ENCODE assay signal across 32 mouse cellular contexts in the genomic region with DNA sequence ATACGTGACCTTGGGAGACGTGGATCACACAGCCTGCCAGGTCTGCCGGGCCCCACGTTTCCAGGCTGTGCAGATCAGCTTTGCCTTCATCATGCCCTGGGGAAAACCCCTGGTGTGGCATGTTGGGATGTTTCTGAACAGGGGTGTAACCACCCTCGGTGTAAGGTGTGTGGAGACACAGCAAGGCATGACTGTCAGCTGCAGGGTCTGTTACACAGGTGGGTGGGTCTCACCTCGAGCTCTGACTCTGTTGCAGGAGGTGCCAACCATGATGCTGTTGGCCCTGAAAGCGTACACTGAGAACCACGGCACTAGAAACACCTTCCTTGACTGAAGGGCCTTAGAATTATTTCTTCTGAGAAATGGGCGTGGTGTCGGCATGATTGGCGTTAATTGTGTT. TPM values are rescaled to one million over a fixed set of nuclear protein-coding genes. Genes with fewer than 3 reads are reported as not detected.
DNase-seq lines count a peak whose midpoint lies in the region; ATAC-seq lines count a peak whose summit lies in the region.
"Had no signal": no experiment of that assay in that cellular context is flagged by ENCODE, and none has a peak within 500 bp of the region (broad histone marks: within the 10 kb centered on the region; RNA-seq: fewer than 3 reads in every experiment).

No protein-coding gene starts in this region.

- peaks cover 96% of the 10 kb centered on the region for H3K79me2 ChIP-seq in macrophage (ENCODE audit: inconsistent target)

- no peak overlapping the region for H3K27ac ChIP-seq in limb, embryonic 12.5 days
- no peak overlapping the region for H3K27ac ChIP-seq in limb, embryonic 10.5 days
- H3K27ac ChIP-seq in macrophage, result 0 out of 2 replicates have a peak overlapping the region, but pooled peaks have one; percentile 10
- no peak overlapping the region for H3K27ac ChIP-seq in forebrain, embryonic 13.5 days
- H3K27ac ChIP-seq: embryonic facial prominence, embryonic 12.5 days; forebrain, embryonic 10.5 days; left cerebral cortex, adult 2 months; liver, embryonic 14.5 days; neural tube, embryonic 12.5 days; stomach, postnatal 0 days had no signal

- no peak overlapping the region for H3K4me3 ChIP-seq in limb, embryonic 12.5 days (replicated peaks)
- H3K4me3 ChIP-seq in limb, embryonic 10.5 days, result no peak overlapping the region
- no peak overlapping the region for H3K4me3 ChIP-seq in macrophage (ENCODE audit: inconsistent target)
- no peak overlapping the region for H3K4me3 ChIP-seq in forebrain, embryonic 13.5 days
- H3K4me3 ChIP-seq: embryonic facial prominence, embryonic 12.5 days; forebrain, embryonic 10.5 days; left cerebral cortex, adult 2 months; neural tube, embryonic 12.5 days had no signal

- H3K36me3 ChIP-seq in limb, embryonic 12.5 days, result no peaks in the 10 kb centered on the region
- H3K36me3 ChIP-seq in limb, embryonic 10.5 days, result no peaks in the 10 kb centered on the region
- no peaks in the 10 kb centered on the region for H3K36me3 ChIP-seq in macrophage (ENCODE audit: inconsistent target)
- no peaks in the 10 kb centered on the region for H3K36me3 ChIP-seq in forebrain, embryonic 13.5 days (ENCODE audit: poor library complexity, severe bottlenecking)
- H3K36me3 ChIP-seq: embryonic facial prominence, embryonic 12.5 days; forebrain, embryonic 10.5 days; G1E; neural tube, embryonic 12.5 days had no signal

- H3K4me2 ChIP-seq in limb, embryonic 12.5 days, result no peak overlapping the region
- no peak overlapping the region for H3K4me2 ChIP-seq in forebrain, embryonic 13.5 days
- H3K4me2 ChIP-seq: embryonic facial prominence, embryonic 12.5 days; neural tube, embryonic 12.5 days had no signal

- 0 out of 2 replicates have a peak, but pooled peaks have one; percentile 37 for ATAC-seq in limb, embryonic 12.5 days (ENCODE audit: insufficient number of reproducible peaks, insufficient read depth, low FRiP score, low TSS enrichment, low read depth)
- peak; percentile 65 for ATAC-seq in activated CD4-positive, CD25-positive, alpha-beta regulatory T cell, adult 4 months
- ATAC-seq in forebrain, embryonic 13.5 days, result no peak
- ATAC-seq: forebrain, embryonic 16.5 days; hindbrain, embryonic 16.5 days; intestine, embryonic 16.5 days had no signal

- no peak overlapping the region for H3K9ac ChIP-seq in limb, embryonic 12.5 days (replicated peaks)
- no peak overlapping the region for H3K9ac ChIP-seq in forebrain, embryonic 13.5 days
- H3K9ac ChIP-seq: embryonic facial prominence, embryonic 12.5 days; liver, embryonic 14.5 days; neural tube, embryonic 12.5 days had no signal

- H3K27me3 ChIP-seq in limb, embryonic 12.5 days, result no peaks in the 10 kb centered on the region
- H3K27me3 ChIP-seq in limb, embryonic 10.5 days (ENCODE audit: low read depth, poor library complexity, severe bottlenecking), result no peaks in the 10 kb centered on the region
- H3K27me3 ChIP-seq in forebrain, embryonic 13.5 days, result no peaks in the 10 kb centered on the region
- H3K27me3 ChIP-seq: embryonic facial prominence, embryonic 12.5 days; neural tube, embryonic 12.5 days had no signal

- DNase-seq in limb, embryonic 10.5 days (ENCODE audit: low spot score), result no peak
- DNase-seq in ovary, adult 18-20 months (ENCODE audit: low spot score), result no peak
- no peak for DNase-seq in gastrocnemius, adult 18-20 months (ENCODE audit: low spot score)
- DNase-seq: adrenal gland, adult 2 months; adrenal gland, postnatal 36 days; cerebellum, adult 2 months; cerebellum, postnatal 25 days; gastrocnemius, postnatal 10 days; heart, postnatal 14 days; kidney, adult 9 months; kidney, postnatal 10 days; liver; lung, adult 2 months; lung, postnatal 10 days; midbrain, embryonic 14.5 days; right cerebral cortex, postnatal 4 days; thymus, adult 18-20 months; thymus, postnatal 25 days had no signal

- H3K9me3 ChIP-seq in limb, embryonic 12.5 days, result no peaks in the 10 kb centered on the region
- no peaks in the 10 kb centered on the region for H3K9me3 ChIP-seq in limb, embryonic 10.5 days (replicated peaks)
- H3K9me3 ChIP-seq in forebrain, embryonic 13.5 days (replicated peaks), result no peaks in the 10 kb centered on the region
- H3K9me3 ChIP-seq: embryonic facial prominence, embryonic 12.5 days; forebrain, embryonic 10.5 days; neural tube, embryonic 12.5 days had no signal

- H3K4me1 ChIP-seq in limb, embryonic 12.5 days (replicated peaks), result peaks cover 18% of the 10 kb centered on the region
- H3K4me1 ChIP-seq in limb, embryonic 10.5 days, result peaks cover 26% of the 10 kb centered on the region
- H3K4me1 ChIP-seq in forebrain, embryonic 13.5 days, result no peaks in the 10 kb centered on the region
- H3K4me1 ChIP-seq: neural tube, embryonic 12.5 days had no signal

- 58% methylated on average over 11 of the region's 11 CpGs for WGBS in limb, embryonic 12.5 days
- 71% methylated on average over 11 of the region's 11 CpGs for WGBS in limb, embryonic 10.5 days
- WGBS in macrophage (ENCODE audit: missing documents), result 62% methylated on average over 11 of the region's 11 CpGs
- 86% methylated on average over 11 of the region's 11 CpGs for WGBS in forebrain, embryonic 13.5 days

RNA-seq across cellular contexts. Expression of gene Prkch, which starts 46.6 kb away (rescaled TPM):
- 10.3 and 11.2 TPM in 2 replicates for polyA plus RNA-seq in limb, embryonic 12.5 days (2016; fragmentation: Nextera tagmentation; extraction: Ambion mirVana)
- polyA plus RNA-seq in limb, embryonic 10.5 days (2016; fragmentation: Nextera tagmentation; extraction: Ambion mirVana), result 6.4 and 7.4 TPM in 2 replicates
- 10 to 100 TPM; 80.9 to 82.1 TPM for polyA plus RNA-seq in activated CD4-positive, CD25-positive, alpha-beta regulatory T cell, adult 4 months (2017; shearing (Covaris generic))
- total RNA-seq in macrophage (2018; cell fraction: chromatin; rRNA removed), result 100 to 1,000 TPM in 18 of 26 experiments, 10 to 100 TPM in 8; 25.8 to 187 (median 153) TPM
- 10 to 100 TPM; 34.1 to 62.5 (median 56.8) TPM for total RNA-seq in macrophage (2018; cell fraction: cytosol; rRNA removed)
- total RNA-seq in macrophage (2018; cell fraction: nucleus; rRNA removed), result 100 to 1,000 TPM in 7 of 26 experiments, 10 to 100 TPM in 19; 23.4 to 142 (median 85.8) TPM
- 34.7 to 50.3 TPM (median 37.2 TPM) in 3 replicates for polyA plus RNA-seq in macrophage (2018)
- polyA plus RNA-seq in forebrain, embryonic 13.5 days (2015; fragmentation: Nextera tagmentation; extraction: Ambion mirVana), result 2.1 and 3.1 TPM in 2 replicates
- total RNA-seq in gastrocnemius, adult 18-20 months (2021), result 1 to 10 TPM; 4.4 to 5.0 TPM
- polyA plus RNA-seq: G1E had no signal
